Mouse (Mus musculus): ENCODE results near the gene Nt5c. TPM values are rescaled to one million over a fixed set of nuclear protein-coding genes. Genes with fewer than 3 reads are reported as not detected.
"Not testable (repeated sequence)": the region's sequence is repeated elsewhere in the genome, so short reads cannot be mapped to it uniquely, and the experiment has no call there.

The Nt5c gene
- total RNA-seq (2021) = 10 to 100 TPM; 57.6 to 67.2 TPM
- long read RNA-seq, experiment 1, transcript Nt5c-201 (5 exons, 858 nt) = major isoform, 20 of 25 reads
- long read RNA-seq, experiment 1, partial matches to known transcripts = 0 of 25 reads
- long read RNA-seq, experiment 1, other reads (novel, unspliced or antisense) = 3 of 25 reads
- long read RNA-seq, experiment 2, transcript Nt5c-201 (5 exons, 858 nt) = major isoform, 15 of 23 reads
- long read RNA-seq, experiment 2, partial matches to known transcripts = 0 of 23 reads
- long read RNA-seq, experiment 2, other reads (novel, unspliced or antisense) = 5 of 23 reads

DNA sequence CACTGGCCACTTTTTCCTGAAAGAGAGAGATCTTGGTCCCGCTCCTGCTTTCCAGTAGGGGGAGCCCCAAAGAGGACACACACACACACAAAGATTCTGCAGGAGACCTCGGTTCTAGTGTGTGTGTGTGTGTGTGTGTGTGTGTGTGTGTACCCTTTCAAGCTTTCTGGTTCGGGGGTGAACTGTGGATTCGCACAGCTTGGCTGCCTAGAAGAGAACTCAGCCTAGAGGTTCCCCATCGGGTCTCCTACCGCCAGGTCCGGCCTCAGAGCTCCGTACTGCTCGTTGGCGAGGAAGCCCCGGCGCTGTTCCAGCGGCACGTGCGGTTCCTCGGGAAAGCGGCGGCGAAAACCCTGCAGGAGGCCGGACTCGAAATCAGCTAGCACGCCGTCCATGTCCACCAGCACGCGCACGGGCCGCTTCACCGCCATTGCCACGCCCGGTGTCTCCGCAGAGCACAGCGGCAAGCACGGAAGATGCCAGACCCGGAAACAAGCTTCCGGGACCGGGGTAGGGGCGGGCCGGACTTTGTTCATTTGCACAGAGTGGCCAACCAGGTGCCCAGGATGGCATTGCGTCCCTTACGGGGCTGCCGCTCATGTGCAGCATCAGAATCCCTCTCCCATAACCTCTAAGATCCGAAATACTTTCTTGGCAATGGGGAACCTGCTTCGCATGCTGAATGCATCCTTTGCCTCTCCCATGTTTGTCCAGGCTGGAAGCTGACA lies at the start of gene Nt5c:
TSS of gene Nt5c (minus strand) at position 507 of the 728 bp plus-strand sequence.
- peak within 1 kb of the TSS; percentile 66 for H3K4me3 ChIP-seq
- intact Hi-C loops (cut with DNase I) = loop anchor here (1.0 to 10.0 kb wide), 3 partner anchors 23 to 323 kb away; partner anchors contain the start of genes Caskin2, Jpt1, Sumo2 and Tsen54
- peak; percentile 80 for TF ChIP-seq CTCF (IDR thresholded peaks at IDR 0.05)
- peak; percentile 82 to 84 for DNase-seq (ENCODE audit: extremely low spot score in 1 of 2, low spot score in 2 of 2)
- peak within 1 kb of the TSS; percentile 82 for H3K27ac ChIP-seq

DNA sequence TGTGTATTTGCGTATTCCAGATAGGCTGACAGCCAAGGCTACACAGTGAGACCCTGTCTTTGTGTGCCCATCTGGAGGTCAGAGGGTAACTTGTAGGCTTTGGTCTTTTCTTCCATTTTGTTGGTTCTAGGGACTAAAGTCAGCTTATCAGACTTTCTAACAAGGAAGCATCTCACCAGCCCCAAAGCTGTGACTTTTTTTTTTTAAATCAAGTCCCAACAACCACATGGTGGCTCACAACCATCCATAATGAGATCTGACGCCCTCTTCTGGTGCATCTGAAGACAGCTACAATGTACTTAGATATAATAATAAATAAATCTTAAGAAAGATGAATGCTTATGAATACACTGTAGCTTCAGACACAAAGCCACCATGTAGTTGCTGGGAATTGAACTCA lies 46.4 kb upstream of the Nt5c start:
- intact Hi-C loops (cut with DNase I) = loop anchor here (5.0 kb wide), 1 partner anchor 111 kb away; no protein-coding TSS in a partner anchor
- TF ChIP-seq CTCF (IDR thresholded peaks at IDR 0.05) = peak; percentile 35
- DNase-seq (ENCODE audit: extremely low spot score in 1 of 2, low spot score in 2 of 2) = no peak
- Histone ChIP-seq H3K4me3 (no peak overlapping the region), H3K27ac (no peak overlapping the region)

DNA sequence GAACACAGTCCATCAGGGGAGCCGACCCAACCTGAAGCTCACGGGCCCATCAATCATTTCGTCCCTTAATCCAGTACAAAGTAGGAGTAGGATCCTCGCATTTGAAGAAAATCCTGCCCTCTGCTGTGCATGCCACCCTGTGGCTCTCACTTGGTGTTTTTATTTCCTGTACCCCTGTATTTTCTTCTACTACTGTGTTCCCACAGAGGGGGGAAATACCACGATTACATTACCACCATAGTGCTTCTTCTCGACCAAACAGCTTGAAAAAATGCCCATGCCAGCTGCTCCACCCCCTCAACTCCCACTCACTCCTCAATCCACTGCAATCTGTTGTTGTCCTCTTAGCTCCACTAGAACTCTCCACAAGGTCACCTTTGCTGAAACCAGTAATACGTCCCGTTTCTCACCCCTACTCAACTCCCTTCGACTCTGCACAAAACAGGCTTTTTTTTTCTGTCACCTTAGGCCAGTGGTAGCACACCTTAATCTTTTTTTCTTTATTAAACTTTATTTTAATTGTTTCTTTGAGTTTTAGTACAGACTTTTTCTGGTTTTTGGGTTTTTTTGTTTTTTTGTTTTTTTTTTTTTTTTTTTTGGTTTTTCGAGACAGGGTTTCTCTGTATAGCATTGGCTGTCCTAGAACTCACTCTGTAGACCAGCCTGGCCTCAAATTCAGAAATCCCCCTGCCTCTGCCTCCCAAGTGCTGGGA lies 45.4 kb upstream of the Nt5c start:
- intact Hi-C loops (cut with DNase I) = loop anchor here (1.0 to 5.0 kb wide), 4 partner anchors 22 to 110 kb away; partner anchors contain the start of gene Jpt1
- peak in 1 of 2 experiments; percentile 41 for DNase-seq (ENCODE audit: extremely low spot score in 1 of 2, low spot score in 2 of 2)
- TF ChIP-seq CTCF (IDR thresholded peaks at IDR 0.05) = peak; percentile 14
- Histone ChIP-seq H3K4me3 (peak overlapping the region; percentile 79), H3K27ac (peak overlapping the region; percentile 94)

DNA sequence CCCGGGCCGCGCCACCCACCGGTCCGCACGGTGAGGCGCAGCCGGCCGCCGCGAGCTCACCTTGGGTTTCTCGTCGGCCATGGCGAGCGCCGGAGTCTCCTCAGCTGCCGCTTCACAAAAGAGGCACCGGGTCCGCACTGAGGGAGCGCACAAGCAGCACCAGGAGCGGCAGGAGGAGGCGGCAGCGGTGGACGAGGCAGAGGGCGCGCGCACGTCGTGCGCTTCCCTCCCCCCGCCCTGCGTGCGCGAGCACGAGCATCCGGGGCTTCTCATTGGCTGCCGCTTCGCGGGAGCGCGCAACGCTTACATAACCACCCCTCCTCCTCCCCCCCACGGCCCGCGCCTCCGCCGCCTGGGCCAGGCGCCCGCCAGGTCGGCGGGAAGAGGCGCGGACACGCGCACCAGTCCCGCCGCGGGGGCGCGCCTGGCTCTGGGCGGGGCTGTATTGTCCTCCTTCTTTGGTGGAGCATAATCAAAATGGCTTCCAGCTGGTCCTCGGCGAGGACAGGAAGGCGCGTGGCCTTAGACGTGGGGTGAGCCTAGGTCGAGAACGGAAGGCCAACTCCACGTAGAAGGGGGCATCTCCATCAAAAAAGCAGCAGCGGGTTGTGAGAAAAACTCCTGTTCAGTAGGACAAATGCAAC lies 44.5 kb upstream of the Nt5c start, which contains the start of gene Sumo2:
TSS of gene Sumo2 (minus strand) at position 239 of the 644 bp plus-strand sequence.
- intact Hi-C loops (cut with DNase I) = loop anchor here (1.0 to 5.0 kb wide), 4 partner anchors 21 to 109 kb away; partner anchors contain the start of gene Jpt1
- no peak; the same call in 1 of the 2 replicates for TF ChIP-seq CTCF (IDR thresholded peaks at IDR 0.05)
- DNase-seq (ENCODE audit: extremely low spot score in 1 of 2, low spot score in 2 of 2) = peak; percentile 98 to 99
- Histone ChIP-seq H3K4me3 (peak within 1 kb of the TSS; percentile 79), H3K27ac (peak within 1 kb of the TSS; percentile 94)

DNA sequence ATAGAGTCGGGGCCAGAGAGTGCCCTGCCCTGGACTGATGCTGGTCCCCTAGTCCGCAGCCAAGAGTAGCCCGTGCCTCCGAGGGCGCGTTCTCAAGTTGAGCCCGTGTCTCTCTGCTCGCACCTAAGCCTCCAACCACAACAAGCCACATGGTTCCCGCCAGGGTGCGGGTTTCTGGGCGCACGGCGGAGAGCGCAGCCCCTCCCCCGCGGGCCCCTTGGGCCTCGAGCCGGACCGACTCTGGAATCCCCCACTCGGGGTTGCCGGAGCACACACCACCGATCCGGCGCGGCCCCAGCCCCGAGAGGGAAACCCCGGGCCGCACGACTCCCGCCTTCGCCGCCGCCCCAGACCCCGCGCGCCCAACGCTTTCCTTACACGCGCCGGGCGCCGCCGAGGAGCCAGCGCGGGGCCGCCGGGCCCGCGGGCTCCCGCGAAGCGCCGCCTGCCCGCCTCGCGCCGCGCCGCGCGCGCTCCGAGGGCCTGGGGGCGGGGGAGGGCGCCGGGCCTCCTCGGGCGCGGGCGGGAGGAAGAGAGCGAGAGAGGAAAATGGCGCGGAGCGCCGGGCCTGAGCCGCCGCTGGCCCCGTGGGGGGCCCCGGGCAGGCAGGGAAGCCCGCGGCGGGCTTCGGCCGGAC lies 43.9 kb upstream of the Nt5c start:
- peak overlapping the region; percentile 94 for H3K27ac ChIP-seq
- no peak for TF ChIP-seq CTCF (IDR thresholded peaks at IDR 0.05)
- DNase-seq (ENCODE audit: extremely low spot score in 1 of 2, low spot score in 2 of 2) = peak; percentile 66
- intact Hi-C loops (cut with DNase I) = loop anchor here (1.0 to 5.0 kb wide), 5 partner anchors 15 to 108 kb away; partner anchors contain the start of gene Jpt1
- peak overlapping the region; percentile 79 for H3K4me3 ChIP-seq

DNA sequence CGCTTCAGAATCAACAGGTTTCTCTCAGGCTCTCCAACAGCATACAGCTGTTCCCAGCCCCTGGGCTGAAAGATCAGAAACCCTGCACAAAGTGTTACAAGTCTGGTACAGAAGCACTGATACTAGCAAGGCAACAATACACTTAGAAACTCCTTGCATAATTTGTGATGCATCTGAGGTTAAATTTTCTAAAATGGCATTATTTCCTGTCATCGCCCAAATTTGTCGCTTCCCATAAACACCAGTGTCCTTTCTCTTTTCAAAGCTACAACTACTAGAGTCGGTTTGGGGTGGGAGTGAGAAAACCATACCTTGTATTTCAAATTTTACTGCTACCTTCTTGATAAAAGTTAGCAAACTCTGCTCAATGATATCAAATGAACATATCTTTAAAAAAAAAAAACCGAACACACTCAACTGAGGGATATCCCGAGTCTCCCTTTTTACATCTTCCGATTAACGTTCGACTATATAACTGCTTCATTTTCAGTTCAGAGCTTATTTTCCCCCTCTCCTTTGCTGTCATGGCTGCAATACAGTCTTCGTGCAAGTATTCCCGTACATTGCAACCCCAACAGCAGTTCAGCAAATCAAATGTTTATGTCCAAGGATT lies 43.2 kb upstream of the Nt5c start:
- H3K4me3 ChIP-seq = peak overlapping the region; percentile 79
- DNase-seq (ENCODE audit: extremely low spot score in 1 of 2, low spot score in 2 of 2) = no peak
- H3K27ac ChIP-seq = peak overlapping the region; percentile 94; the same call in 1 of the 2 replicates
- no peak for TF ChIP-seq CTCF (IDR thresholded peaks at IDR 0.05)
- intact Hi-C loops (cut with DNase I) = loop anchor here (2.0 to 5.0 kb wide), 2 partner anchors 14 to 108 kb away; no protein-coding TSS in a partner anchor

DNA sequence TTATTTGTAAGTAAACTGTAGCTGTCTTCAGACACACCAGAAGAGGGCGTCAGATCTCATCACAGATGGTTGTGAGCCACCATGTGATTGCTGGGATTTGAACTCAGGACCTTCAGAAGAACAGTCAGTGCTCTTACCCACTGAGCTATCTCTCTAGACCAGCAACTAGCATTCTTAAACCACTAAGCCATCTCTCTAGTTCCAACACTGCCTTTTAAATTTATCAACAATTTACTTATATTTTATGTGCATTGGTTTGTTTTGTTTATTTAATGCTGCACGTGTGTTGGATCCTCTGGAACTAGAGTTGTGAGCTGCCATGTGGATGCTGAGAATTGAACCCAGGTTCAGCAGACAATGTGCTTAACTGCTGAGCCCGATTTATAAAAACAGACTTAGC lies 34.8 kb upstream of the Nt5c start:
- H3K4me3 ChIP-seq; intact Hi-C loops (cut with DNase I); DNase-seq (ENCODE audit: extremely low spot score in 1 of 2, low spot score in 2 of 2); H3K27ac ChIP-seq: not testable (repeated sequence)

DNA sequence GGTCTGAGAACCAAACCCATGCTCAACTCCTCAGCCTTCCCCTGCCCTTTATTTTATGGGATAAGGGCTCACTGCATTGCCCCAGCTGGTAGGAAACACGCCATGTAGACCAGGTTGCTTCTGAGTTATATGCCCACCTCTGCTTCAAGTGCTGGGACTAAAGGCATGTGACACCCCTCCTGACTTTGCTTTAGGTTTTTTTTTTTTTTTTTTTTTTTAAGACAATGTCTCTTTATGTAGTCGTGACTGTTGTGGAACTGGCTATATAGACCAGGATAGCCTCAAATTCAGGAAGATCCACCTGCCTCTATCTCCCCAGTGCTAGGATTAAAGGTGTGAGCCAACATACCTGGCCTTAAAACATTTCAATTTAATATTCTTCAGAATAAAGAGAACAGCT lies 31.0 kb upstream of the Nt5c start:
- DNase-seq (ENCODE audit: extremely low spot score in 1 of 2, low spot score in 2 of 2) = no peak
- intact Hi-C loops (cut with DNase I) = no loop called here
- Histone ChIP-seq H3K27ac (no peak overlapping the region), H3K4me3 (no peak overlapping the region)
- TF ChIP-seq CTCF (IDR thresholded peaks at IDR 0.05) = no peak

DNA sequence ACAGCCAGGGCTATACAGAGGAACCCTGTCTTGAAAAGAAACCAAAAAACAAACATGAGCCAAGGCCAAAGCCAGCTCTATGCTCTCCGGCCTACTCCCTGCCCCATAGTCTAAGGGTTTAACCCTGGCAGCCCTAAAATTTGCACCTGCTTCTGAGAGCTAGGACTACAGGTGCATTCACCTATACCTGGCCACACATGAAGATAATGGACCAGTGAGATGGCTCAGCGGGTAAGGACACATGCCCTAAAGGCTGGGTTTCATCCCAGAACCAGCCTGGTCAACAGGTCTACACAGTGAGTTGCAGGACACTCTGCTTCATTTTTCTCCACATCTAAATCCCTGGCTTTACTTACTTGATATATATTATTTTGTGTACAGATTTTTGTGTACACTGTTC lies 30.6 kb upstream of the Nt5c start:
- H3K27ac ChIP-seq = no peak overlapping the region
- H3K4me3 ChIP-seq = no peak overlapping the region
- DNase-seq (ENCODE audit: extremely low spot score in 1 of 2, low spot score in 2 of 2) = no peak
- intact Hi-C loops (cut with DNase I) = no loop called here
- no peak for TF ChIP-seq CTCF (IDR thresholded peaks at IDR 0.05)

DNA sequence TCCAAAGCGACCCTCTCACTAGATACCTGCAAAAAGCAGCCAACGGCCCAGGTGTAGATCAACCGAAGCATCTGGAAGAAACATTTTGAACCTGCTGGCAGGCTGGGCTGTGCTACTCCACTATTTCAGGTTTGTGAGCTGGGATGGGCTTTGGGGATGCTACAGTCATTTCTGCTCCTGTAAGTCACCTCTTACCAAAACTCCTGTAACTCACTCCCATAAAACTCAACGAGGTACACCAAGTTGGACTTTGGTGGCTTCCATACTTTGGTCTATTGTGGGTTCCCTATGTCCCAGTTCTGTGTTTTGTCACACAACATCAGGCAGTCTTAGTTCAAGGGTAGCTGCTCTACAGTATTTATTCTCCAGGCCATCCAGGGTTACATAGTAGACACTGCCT lies 29.4 kb upstream of the Nt5c start:
- Histone ChIP-seq H3K4me3 (no peak overlapping the region), H3K27ac (no peak overlapping the region)
- no peak for DNase-seq (ENCODE audit: extremely low spot score in 1 of 2, low spot score in 2 of 2)
- intact Hi-C loops (cut with DNase I) = loop anchor here (2.0 kb wide), 1 partner anchor 14 kb away; no protein-coding TSS in a partner anchor
- no peak for TF ChIP-seq CTCF (IDR thresholded peaks at IDR 0.05)

All from left cerebral cortex, adult 2 months (tissue).